Mouse (Mus musculus): ENCODE measurements around the gene Hspa4. TPM values are rescaled to one million over a fixed set of nuclear protein-coding genes. Genes with fewer than 3 reads are reported as not detected.
"Not testable (repeated sequence)": the region's sequence is repeated elsewhere in the genome, so short reads cannot be mapped to it uniquely, and the experiment has no call there.

Hspa4 gene
- total RNA-seq, 1 experiment from 2014 or later: 190 TPM

GRCm38 (mm10) chr11:53308884-53309310 lies 8.6 kb upstream of the Hspa4 start:
- no peak for ATAC-seq (ENCODE audit: extremely low read depth, insufficient number of reproducible peaks, low FRiP score, poor library complexity, severe bottlenecking)

GRCm38 (mm10) chr11:53308251-53308864 lies 8.1 kb upstream of the Hspa4 start:
- no peak; the same call in 1 of the 2 replicates for ATAC-seq (ENCODE audit: extremely low read depth, insufficient number of reproducible peaks, low FRiP score, poor library complexity, severe bottlenecking)

- ATAC-seq (ENCODE audit: extremely low read depth, insufficient number of reproducible peaks, low FRiP score, poor library complexity, severe bottlenecking): 0 out of 2 replicates have a peak, but pooled peaks have one; percentile 13
Measured at GRCm38 (mm10) chr11:53307558-53308065, 7.4 kb upstream of the Hspa4 start.

- ATAC-seq (ENCODE audit: extremely low read depth, insufficient number of reproducible peaks, low FRiP score, poor library complexity, severe bottlenecking): no peak
Measured at GRCm38 (mm10) chr11:53306965-53307364, 6.7 kb upstream of the Hspa4 start.

- no peak for ATAC-seq (ENCODE audit: extremely low read depth, insufficient number of reproducible peaks, low FRiP score, poor library complexity, severe bottlenecking)
Measured at GRCm38 (mm10) chr11:53304044-53304840, 4.0 kb upstream of the Hspa4 start.

GRCm38 (mm10) chr11:53301167-53301515 lies 884 bp upstream of the Hspa4 start:
- ATAC-seq (ENCODE audit: extremely low read depth, insufficient number of reproducible peaks, low FRiP score, poor library complexity, severe bottlenecking): no peak

GRCm38 (mm10) chr11:53299551-53300329 lies 517 bp downstream of the Hspa4 start:
- peak; percentile 46 for ATAC-seq (ENCODE audit: extremely low read depth, insufficient number of reproducible peaks, low FRiP score, poor library complexity, severe bottlenecking)

GRCm38 (mm10) chr11:53297947-53298860 lies 2.1 kb downstream of the Hspa4 start:
- no peak for ATAC-seq (ENCODE audit: extremely low read depth, insufficient number of reproducible peaks, low FRiP score, poor library complexity, severe bottlenecking)

GRCm38 (mm10) chr11:53296880-53297279 lies 3.4 kb downstream of the Hspa4 start:
- no peak for ATAC-seq (ENCODE audit: extremely low read depth, insufficient number of reproducible peaks, low FRiP score, poor library complexity, severe bottlenecking)

- ATAC-seq (ENCODE audit: extremely low read depth, insufficient number of reproducible peaks, low FRiP score, poor library complexity, severe bottlenecking): no peak
Measured at GRCm38 (mm10) chr11:53294441-53294840, 5.8 kb downstream of the Hspa4 start.

GRCm38 (mm10) chr11:53290871-53291270 lies 9.4 kb downstream of the Hspa4 start:
- no peak for ATAC-seq (ENCODE audit: extremely low read depth, insufficient number of reproducible peaks, low FRiP score, poor library complexity, severe bottlenecking)

- ATAC-seq (ENCODE audit: extremely low read depth, insufficient number of reproducible peaks, low FRiP score, poor library complexity, severe bottlenecking): not testable (repeated sequence)
Measured at GRCm38 (mm10) chr11:53290187-53290586, 10.1 kb downstream of the Hspa4 start.

GRCm38 (mm10) chr11:53285885-53286284 lies 14.4 kb downstream of the Hspa4 start:
- ATAC-seq (ENCODE audit: extremely low read depth, insufficient number of reproducible peaks, low FRiP score, poor library complexity, severe bottlenecking): no peak

GRCm38 (mm10) chr11:53278411-53278810 lies 21.8 kb downstream of the Hspa4 start:
- ATAC-seq (ENCODE audit: extremely low read depth, insufficient number of reproducible peaks, low FRiP score, poor library complexity, severe bottlenecking): no peak

GRCm38 (mm10) chr11:53275358-53275757 lies 24.9 kb downstream of the Hspa4 start:
- ATAC-seq (ENCODE audit: extremely low read depth, insufficient number of reproducible peaks, low FRiP score, poor library complexity, severe bottlenecking): no peak

- no peak for ATAC-seq (ENCODE audit: extremely low read depth, insufficient number of reproducible peaks, low FRiP score, poor library complexity, severe bottlenecking)
Measured at GRCm38 (mm10) chr11:53273313-53273712, 26.9 kb downstream of the Hspa4 start.

- ATAC-seq (ENCODE audit: extremely low read depth, insufficient number of reproducible peaks, low FRiP score, poor library complexity, severe bottlenecking): no peak
Measured at GRCm38 (mm10) chr11:53269596-53269995, 30.7 kb downstream of the Hspa4 start.

- ATAC-seq (ENCODE audit: extremely low read depth, insufficient number of reproducible peaks, low FRiP score, poor library complexity, severe bottlenecking): no peak
Measured at GRCm38 (mm10) chr11:53260556-53260955, 39.7 kb downstream of the Hspa4 start.

All from neutrophil, adult 5-6 weeks (primary cell).